ENCODE assay signal across 8 mouse cellular contexts in the genomic region with DNA sequence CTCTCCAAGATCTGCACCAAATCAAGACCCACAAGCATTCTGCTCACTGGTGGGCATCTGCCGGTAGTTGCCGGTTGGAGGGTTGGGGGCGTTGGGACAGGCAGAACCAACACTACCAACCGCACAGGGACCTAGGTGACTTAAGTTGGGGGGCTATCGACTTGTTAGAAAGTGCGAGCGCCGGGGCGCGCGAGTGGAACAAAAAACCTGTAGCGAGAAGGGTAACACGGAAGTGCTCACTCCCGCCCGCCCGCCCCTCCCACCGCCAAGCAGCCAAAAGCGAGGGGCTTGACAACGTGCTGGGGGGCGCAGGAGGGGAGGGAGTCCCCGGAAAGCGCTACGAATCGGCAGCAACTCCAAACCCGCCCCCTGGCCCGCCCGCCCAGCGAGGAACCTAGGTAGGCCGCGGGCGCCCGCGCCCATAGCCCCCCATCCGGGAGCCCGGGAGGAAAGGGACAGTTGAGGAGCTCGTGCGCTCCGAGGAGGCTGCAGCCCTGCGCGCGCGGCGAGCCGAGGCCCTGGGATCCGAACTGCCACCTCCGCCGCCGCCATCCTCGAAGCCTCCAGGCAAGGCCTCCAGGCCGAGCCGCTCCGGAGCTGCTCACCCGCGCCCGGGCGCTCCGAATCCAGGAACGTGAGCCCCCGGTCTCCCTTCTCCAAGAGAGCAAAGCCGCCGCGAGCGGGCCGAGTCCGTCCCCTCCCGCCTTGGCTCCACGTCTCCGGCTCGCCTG. TPM values are rescaled to one million over a fixed set of nuclear protein-coding genes. Genes with fewer than 3 reads are reported as not detected.
A peak's percentile ranks its signal among the peaks of the same experiment; 100 is the strongest.
DNase-seq lines count a peak whose midpoint lies in the region; ATAC-seq and TF ChIP-seq lines count a peak whose summit lies in the region.

No protein-coding gene starts in this region.

- peak overlapping the region; percentile 88 for H3K4me2 ChIP-seq in intestine, postnatal 0 days (replicated peaks; ENCODE audit: low read depth)
- peak overlapping the region; percentile 91 for H3K4me2 ChIP-seq in midbrain, embryonic 12.5 days (replicated peaks)

- peak; percentile 64 for DNase-seq in CD4-positive, CD25-positive, alpha-beta regulatory T cell, adult 2 months (ENCODE audit: low read depth, low spot score)
- peak; percentile 30 for DNase-seq in forebrain, embryonic 10.5 days (ENCODE audit: extremely low spot score, low spot score)
- DNase-seq in testis, postnatal 10 days (ENCODE audit: low spot score): peak; percentile 77

- H3K36me3 ChIP-seq in megakaryocyte, embryonic 14.5 days (replicated peaks; ENCODE audit: low read length): peaks cover 28% of the 10 kb centered on the region
- H3K36me3 ChIP-seq in forebrain, embryonic 10.5 days (replicated peaks): peaks cover 39% of the 10 kb centered on the region
- H3K36me3 ChIP-seq in intestine, postnatal 0 days (ENCODE audit: control insufficient read depth, insufficient read depth): no peaks in the 10 kb centered on the region
- H3K36me3 ChIP-seq in midbrain, embryonic 12.5 days: 0 out of 2 replicates have a peak, but pooled peaks cover 6% of the 10 kb centered on the region

- peak overlapping the region; percentile 98 for H3K27ac ChIP-seq in forebrain, embryonic 10.5 days
- peak overlapping the region; percentile 95 for H3K27ac ChIP-seq in intestine, postnatal 0 days (ENCODE audit: low read depth, low read length)
- H3K27ac ChIP-seq in midbrain, embryonic 12.5 days (replicated peaks): peak overlapping the region; percentile 92

- peaks cover 59% of the 10 kb centered on the region for H3K4me1 ChIP-seq in megakaryocyte, embryonic 14.5 days
- H3K4me1 ChIP-seq in forebrain, embryonic 10.5 days: peaks cover 29% of the 10 kb centered on the region
- peaks cover 7% of the 10 kb centered on the region; the same call in 1 of the 2 replicates for H3K4me1 ChIP-seq in intestine, postnatal 0 days (replicated peaks; ENCODE audit: control insufficient read depth, insufficient read depth, low read length)
- peaks cover 22% of the 10 kb centered on the region for H3K4me1 ChIP-seq in midbrain, embryonic 12.5 days

- WGBS in forebrain, embryonic 10.5 days: under 1% methylated on average over 69 of the region's 69 CpGs
- WGBS in intestine, postnatal 0 days: under 1% methylated on average over 51 of the region's 69 CpGs
- WGBS in midbrain, embryonic 12.5 days: under 1% methylated on average over 36 of the region's 69 CpGs

- H3K27me3 ChIP-seq in megakaryocyte, embryonic 14.5 days (replicated peaks): no peaks in the 10 kb centered on the region
- no peaks in the 10 kb centered on the region for H3K27me3 ChIP-seq in forebrain, embryonic 10.5 days (ENCODE audit: poor library complexity, severe bottlenecking)
- no peaks in the 10 kb centered on the region for H3K27me3 ChIP-seq in intestine, postnatal 0 days (replicated peaks; ENCODE audit: control insufficient read depth, insufficient read depth, low read length)
- no peaks in the 10 kb centered on the region for H3K27me3 ChIP-seq in midbrain, embryonic 12.5 days

- H3K9me3 ChIP-seq in megakaryocyte, embryonic 14.5 days: no peaks in the 10 kb centered on the region
- H3K9me3 ChIP-seq in forebrain, embryonic 10.5 days: no peaks in the 10 kb centered on the region
- H3K9me3 ChIP-seq in intestine, postnatal 0 days (ENCODE audit: control insufficient read depth): no peaks in the 10 kb centered on the region
- H3K9me3 ChIP-seq in midbrain, embryonic 12.5 days: no peaks in the 10 kb centered on the region

- no peak for TF ChIP-seq CTCF in intestine, postnatal 0 days (IDR thresholded peaks at IDR 0.05; ENCODE audit: low read depth)

- H3K4me3 ChIP-seq in megakaryocyte, embryonic 14.5 days (replicated peaks): peak overlapping the region; percentile 98
- H3K4me3 ChIP-seq in forebrain, embryonic 10.5 days: peak overlapping the region; percentile 99
- peak overlapping the region; percentile 96 for H3K4me3 ChIP-seq in intestine, postnatal 0 days (ENCODE audit: low read depth, low read length)
- H3K4me3 ChIP-seq in midbrain, embryonic 12.5 days: peak overlapping the region; percentile 98

- ATAC-seq in CD4-positive, CD25-positive, alpha-beta regulatory T cell, adult 4 months: no peak
- no peak for ATAC-seq in megakaryocyte, adult 5-6 weeks (ENCODE audit: poor library complexity, severe bottlenecking)
- peak; percentile 4 for ATAC-seq in intestine, postnatal 0 days
- no peak; the same call in 1 of the 2 replicates for ATAC-seq in midbrain, embryonic 12.5 days (ENCODE audit: low FRiP score, low read depth)

- peak overlapping the region; percentile 98 for H3K9ac ChIP-seq in intestine, postnatal 0 days (ENCODE audit: low read depth, low read length)
- H3K9ac ChIP-seq in midbrain, embryonic 12.5 days (replicated peaks): peak overlapping the region; percentile 96

RNA-seq across cellular contexts. Expression of a gene that starts 0.6 kb away (rescaled TPM):
- 10 to 100 TPM; 86.9 to 92.0 TPM for polyA plus RNA-seq in CD4-positive, CD25-positive, alpha-beta regulatory T cell, adult 4 months (2017; shearing (Covaris generic))
- polyA plus RNA-seq in megakaryocyte, embryonic 14.5 days (2012; ENCODE audit: insufficient read depth, low replicate concordance): 1.4 and 2.1 TPM in 2 replicates
- total RNA-seq in megakaryocyte, adult 5-6 weeks (2015): 174 and 179 TPM in 2 replicates
- total RNA-seq in megakaryocyte, adult 5-6 weeks (2017): 107 and 144 TPM in 2 replicates
- 120 and 122 TPM in 2 replicates for polyA plus RNA-seq in forebrain, embryonic 10.5 days (2016; fragmentation: Nextera tagmentation; extraction: Ambion mirVana)
- polyA plus RNA-seq in intestine, postnatal 0 days (2015; fragmentation: Nextera tagmentation; extraction: Ambion mirVana): 18.2 and 19.0 TPM in 2 replicates
- polyA plus RNA-seq in midbrain, embryonic 12.5 days (2016; fragmentation: Nextera tagmentation; extraction: Ambion mirVana): 88.1 and 94.3 TPM in 2 replicates

RNA-seq across cellular contexts. Expression of a gene that starts 18.5 kb away (rescaled TPM):
- 100 to 1,000 TPM; 255 to 282 TPM for polyA plus RNA-seq in CD4-positive, CD25-positive, alpha-beta regulatory T cell, adult 4 months (2017; shearing (Covaris generic))
- 13.8 and 55.0 TPM in 2 replicates for polyA plus RNA-seq in megakaryocyte, embryonic 14.5 days (2012; ENCODE audit: insufficient read depth, low replicate concordance)
- 89.7 and 139 TPM in 2 replicates for total RNA-seq in megakaryocyte, adult 5-6 weeks (2015)
- total RNA-seq in megakaryocyte, adult 5-6 weeks (2017): 222 and 239 TPM in 2 replicates
- polyA plus RNA-seq in forebrain, embryonic 10.5 days (2016; fragmentation: Nextera tagmentation; extraction: Ambion mirVana): 377 and 379 TPM in 2 replicates
- polyA plus RNA-seq in intestine, postnatal 0 days (2015; fragmentation: Nextera tagmentation; extraction: Ambion mirVana): 323 and 335 TPM in 2 replicates
- polyA plus RNA-seq in midbrain, embryonic 12.5 days (2016; fragmentation: Nextera tagmentation; extraction: Ambion mirVana): 330 TPM in 2 replicates

RNA-seq across cellular contexts. Expression of a gene that starts 46.7 kb away (rescaled TPM):
- polyA plus RNA-seq in CD4-positive, CD25-positive, alpha-beta regulatory T cell, adult 4 months (2017; shearing (Covaris generic)): 10 to 100 TPM in 1 of 2 experiments, 1 to 10 TPM in 1; 5.6 to 10.6 TPM
- polyA plus RNA-seq in megakaryocyte, embryonic 14.5 days (2012; ENCODE audit: insufficient read depth, low replicate concordance): 3.6 and 9.6 TPM in 2 replicates
- total RNA-seq in megakaryocyte, adult 5-6 weeks (2015): 8.0 and 10.0 TPM in 2 replicates
- total RNA-seq in megakaryocyte, adult 5-6 weeks (2017): 9.1 and 11.7 TPM in 2 replicates
- polyA plus RNA-seq in forebrain, embryonic 10.5 days (2016; fragmentation: Nextera tagmentation; extraction: Ambion mirVana): 16.7 and 18.4 TPM in 2 replicates
- polyA plus RNA-seq in intestine, postnatal 0 days (2015; fragmentation: Nextera tagmentation; extraction: Ambion mirVana): 39.9 and 41.7 TPM in 2 replicates
- polyA plus RNA-seq in midbrain, embryonic 12.5 days (2016; fragmentation: Nextera tagmentation; extraction: Ambion mirVana): 19.7 and 19.9 TPM in 2 replicates
